Mouse (Mus musculus): ENCODE data around the gene G6pd2. TPM values are rescaled to one million over a fixed set of nuclear protein-coding genes. Genes with fewer than 3 reads are reported as not detected.

The G6pd2 gene
- not detected in 2 replicates for polyA plus RNA-seq (2014; fragmentation: Nextera tagmentation; extraction: Ambion mirVana)

DNA sequence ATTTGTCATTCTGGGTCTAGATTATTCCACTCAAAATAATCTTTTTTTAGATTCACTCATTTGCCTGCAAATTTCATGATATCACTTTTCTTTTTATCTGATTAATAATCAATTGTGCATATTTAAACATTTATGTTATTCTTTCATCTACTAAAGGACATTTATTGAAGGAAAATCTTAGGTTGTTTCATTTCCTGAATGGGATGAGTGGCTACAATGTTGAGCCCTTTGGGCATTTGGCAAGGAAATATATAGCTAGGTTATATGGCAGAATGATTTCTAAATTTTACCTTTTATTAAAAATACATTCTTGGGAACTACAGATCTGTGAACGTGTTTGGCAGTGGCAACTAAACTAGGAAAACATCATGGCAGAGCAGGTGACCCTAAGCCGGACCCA, at the start of gene G6pd2:
Gene G6pd2, plus strand, starts transcription at position 301 of the 400 bp plus-strand sequence.
- H3K36me3 ChIP-seq (ENCODE audit: control insufficient read depth, insufficient read depth, low read length): no peaks in the 10 kb centered on the region
- H3K27ac ChIP-seq (replicated peaks; ENCODE audit: low read depth, low read length): no peak within 1 kb of the TSS
- ATAC-seq (ENCODE audit: insufficient number of reproducible peaks, low FRiP score, low TSS enrichment, low read depth) (no peak), DNase-seq (ENCODE audit: low spot score) (no peak)
- no peaks in the 10 kb centered on the region for H3K4me1 ChIP-seq (ENCODE audit: control insufficient read depth, insufficient read depth, low read length)
- no peak within 1 kb of the TSS for H3K4me3 ChIP-seq (ENCODE audit: low read depth, low read length)
- no peaks in the 10 kb centered on the region for H3K27me3 ChIP-seq (ENCODE audit: control insufficient read depth, insufficient read depth, low read length)
- H3K4me2 ChIP-seq (ENCODE audit: low read depth, severe bottlenecking): no peak within 1 kb of the TSS
- H3K9me3 ChIP-seq (ENCODE audit: control insufficient read depth, low read length): no peaks in the 10 kb centered on the region
- H3K9ac ChIP-seq (ENCODE audit: low read length): no peak within 1 kb of the TSS
- WGBS: 95% methylated on average over 2 of the region's 2 CpGs

- no peak overlapping the region for H3K9ac ChIP-seq (ENCODE audit: low read length)
- H3K9me3 ChIP-seq (ENCODE audit: control insufficient read depth, low read length): no peaks in the 10 kb centered on the region
- no peaks in the 10 kb centered on the region for H3K4me1 ChIP-seq (ENCODE audit: control insufficient read depth, insufficient read depth, low read length)
- DNase-seq (ENCODE audit: low spot score) (no peak), ATAC-seq (ENCODE audit: insufficient number of reproducible peaks, low FRiP score, low TSS enrichment, low read depth) (no peak)
- no peaks in the 10 kb centered on the region for H3K36me3 ChIP-seq (ENCODE audit: control insufficient read depth, insufficient read depth, low read length)
- H3K4me3 ChIP-seq (ENCODE audit: low read depth, low read length): no peak overlapping the region
- H3K27me3 ChIP-seq (ENCODE audit: control insufficient read depth, insufficient read depth, low read length): no peaks in the 10 kb centered on the region
- H3K27ac ChIP-seq (replicated peaks; ENCODE audit: low read depth, low read length): no peak overlapping the region
- 90% methylated on average over 1 of the region's 1 CpGs for WGBS
- H3K4me2 ChIP-seq (ENCODE audit: low read depth, severe bottlenecking): no peak overlapping the region
Observed at GRCm38 (mm10) chr5:61764214-61764613, 44.4 kb upstream of the G6pd2 start.

- DNase-seq (ENCODE audit: low spot score): no peak
- no peak for ATAC-seq (ENCODE audit: insufficient number of reproducible peaks, low FRiP score, low TSS enrichment, low read depth)
Observed at GRCm38 (mm10) chr5:61832935-61833551, 24.4 kb downstream of the G6pd2 start.

GRCm38 (mm10) chr5:61843891-61844290, 35.3 kb downstream of the G6pd2 start:
- no peak overlapping the region for H3K9ac ChIP-seq (ENCODE audit: low read length)
- H3K36me3 ChIP-seq (ENCODE audit: control insufficient read depth, insufficient read depth, low read length): no peaks in the 10 kb centered on the region
- H3K9me3 ChIP-seq (ENCODE audit: control insufficient read depth, low read length): no peaks in the 10 kb centered on the region
- no peak overlapping the region for H3K27ac ChIP-seq (replicated peaks; ENCODE audit: low read depth, low read length)
- no peaks in the 10 kb centered on the region for H3K27me3 ChIP-seq (ENCODE audit: control insufficient read depth, insufficient read depth, low read length)
- no peak overlapping the region for H3K4me3 ChIP-seq (ENCODE audit: low read depth, low read length)
- ATAC-seq (ENCODE audit: insufficient number of reproducible peaks, low FRiP score, low TSS enrichment, low read depth) (no peak), DNase-seq (ENCODE audit: low spot score) (no peak)
- 87% methylated on average over 2 of the region's 2 CpGs for WGBS
- H3K4me1 ChIP-seq (ENCODE audit: control insufficient read depth, insufficient read depth, low read length): no peaks in the 10 kb centered on the region
- no peak overlapping the region for H3K4me2 ChIP-seq (ENCODE audit: low read depth, severe bottlenecking)

More at GRCm38 (mm10) chr5:61832935-61833551, 24.4 kb downstream of the G6pd2 start:
- Histone ChIP-seq H3K9me3 (ENCODE audit: control insufficient read depth, low read length) (no peaks in the 10 kb centered on the region), H3K4me1 (ENCODE audit: control insufficient read depth, insufficient read depth, low read length) (no peaks in the 10 kb centered on the region), H3K27me3 (ENCODE audit: control insufficient read depth, insufficient read depth, low read length) (no peaks in the 10 kb centered on the region), H3K9ac (ENCODE audit: low read length) (no peak overlapping the region), H3K4me3 (ENCODE audit: low read depth, low read length) (no peak overlapping the region), H3K4me2 (ENCODE audit: low read depth, severe bottlenecking) (no peak overlapping the region), H3K36me3 (ENCODE audit: control insufficient read depth, insufficient read depth, low read length) (no peaks in the 10 kb centered on the region), H3K27ac (replicated peaks; ENCODE audit: low read depth, low read length) (no peak overlapping the region)

Measured in limb, embryonic 11.5 days (tissue).